Mouse (Mus musculus) testis, adult 10 weeks (tissue): ENCODE data around the gene Gm20823. TPM values are rescaled to one million over a fixed set of nuclear protein-coding genes. Genes with fewer than 3 reads are reported as not detected.

Experiments used
- polyA plus RNA-seq: library from polyadenylated mRNA; stranded (reverse); fragments of 350-450 nt; fragmentation: Illumina TruSeq; extraction: RNeasy Lipid Tissue Mini Kit (QIAGEN cat#74804); gene quantifications from one replicate; pipeline ENCODE4 v1.2.3, GENCODE M21; 2014; ENCODE audit warnings: low read depth, low replicate concordance

The Gm20823 gene
- polyA plus RNA-seq: 11.8 TPM

DNA sequence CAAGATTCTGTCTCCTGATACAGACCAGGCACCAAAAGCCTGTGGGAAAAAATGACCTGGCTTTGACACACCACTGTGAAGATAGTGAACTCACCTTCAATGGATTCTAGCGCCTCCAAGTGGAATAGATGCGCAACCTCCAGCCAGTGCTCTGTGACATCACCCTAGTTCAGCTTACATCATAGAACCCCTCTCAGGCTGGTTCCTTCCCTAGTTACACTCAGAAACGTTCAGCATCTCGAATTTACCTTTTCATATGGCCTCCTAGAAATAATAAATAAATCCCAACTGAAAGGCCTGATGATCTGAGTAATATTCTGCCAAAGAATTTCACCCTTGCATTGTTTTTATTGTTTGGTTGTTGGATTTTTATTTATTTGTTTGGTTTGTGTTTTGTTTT is at the start of gene Gm20823:
Gm20823 (minus strand) TSS at position 101 of the 400 bp plus-strand sequence.

